12 mouse cellular contexts compared by ENCODE assay signal in the genomic region with DNA sequence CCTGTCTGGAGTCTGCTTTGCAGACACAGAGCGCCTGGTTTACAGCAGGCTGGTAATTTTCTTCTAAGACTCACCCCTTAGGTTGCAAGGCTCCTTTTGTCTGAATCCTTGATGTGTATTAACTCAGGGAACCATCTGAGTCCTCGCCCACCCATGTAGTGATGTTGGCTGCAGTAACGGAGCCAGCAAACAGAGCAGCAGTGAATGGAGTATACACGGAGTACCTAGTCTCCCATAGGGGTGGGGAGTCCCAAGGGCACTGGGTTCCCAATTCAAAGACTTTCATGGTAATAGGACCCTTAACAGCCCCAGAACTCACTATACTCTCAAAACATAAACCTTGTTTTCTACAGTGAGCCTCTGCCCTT.
DNase-seq lines count a peak whose midpoint lies in the region; ATAC-seq lines count a peak whose summit lies in the region.
"Had no signal": no experiment of that assay in that cellular context is flagged by ENCODE, and none has a peak within 500 bp of the region (broad histone marks: within the 10 kb centered on the region; RNA-seq: fewer than 3 reads in every experiment).

No protein-coding gene starts in this region.

- no peaks in the 10 kb centered on the region for H3K36me3 ChIP-seq in heart, embryonic 14.5 days (ENCODE audit: control insufficient read depth, insufficient read depth, low read length)
- H3K36me3 ChIP-seq in midbrain, embryonic 13.5 days: no peaks in the 10 kb centered on the region
- H3K36me3 ChIP-seq in midbrain, embryonic 10.5 days: no peaks in the 10 kb centered on the region
- no peaks in the 10 kb centered on the region for H3K36me3 ChIP-seq in forebrain, embryonic 14.5 days (ENCODE audit: control insufficient read depth, insufficient read depth, low read length)
- H3K36me3 ChIP-seq in stomach, embryonic 15.5 days: no peaks in the 10 kb centered on the region
- H3K36me3 ChIP-seq: hindbrain, embryonic 10.5 days had no signal

- 57% methylated on average over 4 of the region's 4 CpGs for WGBS in heart, embryonic 14.5 days
- WGBS in midbrain, embryonic 13.5 days: 55% methylated on average over 4 of the region's 4 CpGs
- 81% methylated on average over 4 of the region's 4 CpGs for WGBS in midbrain, embryonic 10.5 days
- 14% methylated on average over 4 of the region's 4 CpGs for WGBS in forebrain, embryonic 14.5 days
- 66% methylated on average over 4 of the region's 4 CpGs for WGBS in stomach, embryonic 15.5 days

- peaks cover 55% of the 10 kb centered on the region for H3K27me3 ChIP-seq in heart, embryonic 14.5 days (ENCODE audit: control insufficient read depth, insufficient read depth, low read length)
- H3K27me3 ChIP-seq in midbrain, embryonic 13.5 days: peaks cover 28% of the 10 kb centered on the region
- peaks cover 72% of the 10 kb centered on the region for H3K27me3 ChIP-seq in midbrain, embryonic 10.5 days (ENCODE audit: low read depth, poor library complexity, severe bottlenecking)
- H3K27me3 ChIP-seq in forebrain, embryonic 14.5 days (replicated peaks; ENCODE audit: control insufficient read depth, insufficient read depth, low read length): no peaks in the 10 kb centered on the region; the same call in 1 of the 2 replicates
- no peaks in the 10 kb centered on the region for H3K27me3 ChIP-seq in stomach, embryonic 15.5 days (replicated peaks)
- H3K27me3 ChIP-seq: megakaryocyte, embryonic 14.5 days had no signal

- H3K9me3 ChIP-seq in heart, embryonic 14.5 days (ENCODE audit: control insufficient read depth, low read length): no peaks in the 10 kb centered on the region
- no peaks in the 10 kb centered on the region for H3K9me3 ChIP-seq in midbrain, embryonic 13.5 days
- no peaks in the 10 kb centered on the region for H3K9me3 ChIP-seq in midbrain, embryonic 10.5 days (replicated peaks)
- H3K9me3 ChIP-seq in forebrain, embryonic 14.5 days (replicated peaks; ENCODE audit: control insufficient read depth, low read length): no peaks in the 10 kb centered on the region
- H3K9me3 ChIP-seq in stomach, embryonic 15.5 days: no peaks in the 10 kb centered on the region
- H3K9me3 ChIP-seq: hindbrain, embryonic 10.5 days had no signal

- peaks cover 24 to 33% of the 10 kb centered on the region in 2 experiments for H3K4me1 ChIP-seq in heart, embryonic 14.5 days (ENCODE audit: control insufficient read depth in 2 of 2, insufficient read depth in 2 of 2, low read length in 2 of 2)
- peaks cover 33% of the 10 kb centered on the region for H3K4me1 ChIP-seq in midbrain, embryonic 13.5 days (replicated peaks)
- H3K4me1 ChIP-seq in midbrain, embryonic 10.5 days: peaks cover 31% of the 10 kb centered on the region
- peaks cover 23% of the 10 kb centered on the region for H3K4me1 ChIP-seq in forebrain, embryonic 14.5 days (ENCODE audit: control insufficient read depth, insufficient read depth, low read length)
- peaks cover 6% of the 10 kb centered on the region; the same call in 1 of the 2 replicates for H3K4me1 ChIP-seq in stomach, embryonic 15.5 days
- H3K4me1 ChIP-seq: megakaryocyte, embryonic 14.5 days had no signal

- H3K4me2 ChIP-seq in heart, embryonic 14.5 days (ENCODE audit: low read length): peak overlapping the region; percentile 24; the same call in 1 of the 2 replicates
- H3K4me2 ChIP-seq in midbrain, embryonic 13.5 days (replicated peaks): no peak overlapping the region
- H3K4me2 ChIP-seq in forebrain, embryonic 14.5 days (ENCODE audit: low read length): peak overlapping the region; percentile 10; the same call in 1 of the 2 replicates
- H3K4me2 ChIP-seq in stomach, embryonic 15.5 days: no peak overlapping the region
- H3K4me2 ChIP-seq: lung, embryonic 14.5 days had no signal

- no peak for ATAC-seq in heart, embryonic 14.5 days (ENCODE audit: insufficient number of reproducible peaks, insufficient read depth, low FRiP score, low read depth)
- peak; percentile 40 for ATAC-seq in midbrain, embryonic 13.5 days
- peak; percentile 69; the same call in 1 of the 2 replicates for ATAC-seq in forebrain, embryonic 14.5 days
- ATAC-seq in stomach, embryonic 15.5 days (ENCODE audit: insufficient read depth, low FRiP score, low read depth): peak; percentile 47

- H3K27ac ChIP-seq in heart, embryonic 14.5 days (replicated peaks in 1 of 2; ENCODE audit: control insufficient read depth in 1 of 2, insufficient read depth in 1 of 2, low read depth in 2 of 2, low read length in 2 of 2): peak overlapping the region in 1 of 2 experiments; percentile 72; a peak in 3 of 4 replicates
- no peak overlapping the region; the same call in 1 of the 2 replicates for H3K27ac ChIP-seq in midbrain, embryonic 13.5 days
- no peak overlapping the region for H3K27ac ChIP-seq in midbrain, embryonic 10.5 days (replicated peaks)
- no peak overlapping the region; the same call in 1 of the 2 replicates for H3K27ac ChIP-seq in forebrain, embryonic 14.5 days (ENCODE audit: low read depth, low read length)
- no peak overlapping the region for H3K27ac ChIP-seq in stomach, embryonic 15.5 days
- H3K27ac ChIP-seq: hindbrain, embryonic 10.5 days had no signal

- no peak overlapping the region for H3K4me3 ChIP-seq in heart, embryonic 14.5 days (ENCODE audit: control insufficient read depth in 1 of 2, insufficient read depth in 1 of 2, low read depth in 1 of 2, low read length in 2 of 2)
- no peak overlapping the region for H3K4me3 ChIP-seq in midbrain, embryonic 13.5 days (replicated peaks)
- H3K4me3 ChIP-seq in midbrain, embryonic 10.5 days: no peak overlapping the region
- no peak overlapping the region for H3K4me3 ChIP-seq in forebrain, embryonic 14.5 days (ENCODE audit: low read depth, low read length)
- H3K4me3 ChIP-seq in stomach, embryonic 15.5 days (replicated peaks): no peak overlapping the region
- H3K4me3 ChIP-seq: hindbrain, embryonic 10.5 days; megakaryocyte, embryonic 14.5 days had no signal

- no peak for DNase-seq in heart, postnatal 4 days
- DNase-seq in midbrain, embryonic 10.5 days (ENCODE audit: low spot score): no peak
- no peak for DNase-seq in forebrain, embryonic 14.5 days (ENCODE audit: low spot score)
- DNase-seq in spleen, postnatal 14 days (ENCODE audit: low spot score in 2 of 2): no peak
- DNase-seq: embryo, embryonic 11 days; gastrocnemius, postnatal 25 days had no signal

- no peak overlapping the region for H3K9ac ChIP-seq in heart, embryonic 14.5 days (ENCODE audit: low read length)
- H3K9ac ChIP-seq in midbrain, embryonic 13.5 days (replicated peaks): no peak overlapping the region
- no peak overlapping the region for H3K9ac ChIP-seq in forebrain, embryonic 14.5 days (ENCODE audit: low read length)
- no peak overlapping the region for H3K9ac ChIP-seq in stomach, embryonic 15.5 days
- H3K9ac ChIP-seq: lung, embryonic 14.5 days had no signal

Comparison
In these comparisons a context has a peak if more than half of its experiments do, and no peak if none do; other contexts are left out.
1. H3K4me2 ChIP-seq: peak in heart, embryonic 14.5 days (single experiment) and forebrain, embryonic 14.5 days (single experiment); none in midbrain, embryonic 13.5 days (single experiment) and stomach, embryonic 15.5 days (single experiment).